Mouse (Mus musculus): ENCODE results near the gene Klk9. TPM values are rescaled to one million over a fixed set of nuclear protein-coding genes. Genes with fewer than 3 reads are reported as not detected.

Klk9 gene
- polyA plus RNA-seq, 2 experiments = 0.21 TPM

GRCm38 (mm10) chr7:43789295-43789694 is 2.4 kb upstream of the Klk9 start:
- no peaks in the 10 kb centered on the region for H3K9me3 ChIP-seq (ENCODE audit: control insufficient read depth, low read length)
- H3K27me3 ChIP-seq (ENCODE audit: control insufficient read depth, insufficient read depth, low read length) = no peaks in the 10 kb centered on the region
- DNase-seq (ENCODE audit: low spot score) (no peak), ATAC-seq (ENCODE audit: low FRiP score, low read depth) (no peak)
- TF ChIP-seq POLR2A (IDR thresholded peaks at IDR 0.05; ENCODE audit: borderline replicate concordance, extremely low read depth, insufficient read depth, insufficient read length) = no peak
- no peaks in the 10 kb centered on the region for H3K4me1 ChIP-seq (ENCODE audit: control insufficient read depth, insufficient read depth, low read length)
- H3K4me3 ChIP-seq (replicated peaks; ENCODE audit: low read length) = no peak overlapping the region
- no peak overlapping the region for H3K4me2 ChIP-seq (replicated peaks; ENCODE audit: low read depth, low read length, severe bottlenecking)
- WGBS = 59% methylated on average over 2 of the region's 2 CpGs
- H3K27ac ChIP-seq (replicated peaks; ENCODE audit: low read depth, low read length) = no peak overlapping the region
- no peak overlapping the region for H3K9ac ChIP-seq (ENCODE audit: low read depth, low read length, severe bottlenecking)
- H3K36me3 ChIP-seq (ENCODE audit: control insufficient read depth, insufficient read depth, low read length) = no peaks in the 10 kb centered on the region

DNA sequence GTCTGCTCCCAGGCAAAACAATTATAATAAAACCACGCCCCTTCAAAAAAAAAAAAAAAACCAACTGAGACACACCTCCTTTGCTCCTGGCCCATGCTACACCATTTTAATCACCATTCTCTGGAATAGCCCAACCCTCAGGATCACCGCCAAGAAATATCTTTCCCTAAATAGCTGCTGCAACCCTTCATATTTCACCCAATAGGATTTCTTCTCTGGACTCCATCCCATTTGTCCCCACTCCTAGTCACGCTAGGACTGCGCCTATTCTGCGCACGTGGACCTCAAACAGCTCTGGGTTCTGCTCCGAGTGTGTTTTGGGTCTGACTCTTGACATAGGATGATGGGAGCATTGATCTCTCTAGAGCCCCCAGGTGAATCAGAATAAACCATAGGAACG is 4.7 kb downstream of the Klk9 start:
- ATAC-seq (ENCODE audit: low FRiP score, low read depth) = no peak
- Histone ChIP-seq H3K4me1 (ENCODE audit: control insufficient read depth, insufficient read depth, low read length) (peaks cover 11% of the 10 kb centered on the region; the same call in 1 of the 2 replicates), H3K4me3 (replicated peaks; ENCODE audit: low read length) (peak overlapping the region; percentile 48), H3K9ac (ENCODE audit: low read depth, low read length, severe bottlenecking) (0 out of 2 replicates have a peak overlapping the region, but pooled peaks have one; percentile 46), H3K27me3 (ENCODE audit: control insufficient read depth, insufficient read depth, low read length) (peaks cover 7% of the 10 kb centered on the region; the same call in 1 of the 2 replicates), H3K9me3 (ENCODE audit: control insufficient read depth, low read length) (no peaks in the 10 kb centered on the region), H3K36me3 (ENCODE audit: control insufficient read depth, insufficient read depth, low read length) (no peaks in the 10 kb centered on the region), H3K4me2 (replicated peaks; ENCODE audit: low read depth, low read length, severe bottlenecking) (peak overlapping the region; percentile 79), H3K27ac (replicated peaks; ENCODE audit: low read depth, low read length) (no peak overlapping the region)
- DNase-seq (ENCODE audit: low spot score) = peak; percentile 18
- 5% methylated on average over 7 of the region's 8 CpGs for WGBS
- TF ChIP-seq POLR2A (IDR thresholded peaks at IDR 0.05; ENCODE audit: borderline replicate concordance, extremely low read depth, insufficient read depth, insufficient read length) = no peak

- Histone ChIP-seq H3K36me3 (ENCODE audit: control insufficient read depth, insufficient read depth, low read length) (no peaks in the 10 kb centered on the region), H3K27me3 (ENCODE audit: control insufficient read depth, insufficient read depth, low read length) (peaks cover 7% of the 10 kb centered on the region; the same call in 1 of the 2 replicates), H3K9ac (ENCODE audit: low read depth, low read length, severe bottlenecking) (peak within 1 kb of the TSS; percentile 46), H3K27ac (replicated peaks; ENCODE audit: low read depth, low read length) (no peak within 1 kb of the TSS), H3K4me1 (ENCODE audit: control insufficient read depth, insufficient read depth, low read length) (peaks cover 11% of the 10 kb centered on the region; the same call in 1 of the 2 replicates), H3K4me3 (replicated peaks; ENCODE audit: low read length) (peak within 1 kb of the TSS; percentile 48), H3K4me2 (replicated peaks; ENCODE audit: low read depth, low read length, severe bottlenecking) (peak within 1 kb of the TSS; percentile 79), H3K9me3 (ENCODE audit: control insufficient read depth, low read length) (no peaks in the 10 kb centered on the region)
- DNase-seq (ENCODE audit: low spot score) (no peak), ATAC-seq (ENCODE audit: low FRiP score, low read depth) (peak; percentile 34; the same call in 1 of the 2 replicates)
- no peak for TF ChIP-seq POLR2A (IDR thresholded peaks at IDR 0.05; ENCODE audit: borderline replicate concordance, extremely low read depth, insufficient read depth, insufficient read length)
- WGBS = 1% methylated on average over 27 of the region's 28 CpGs
Observed at GRCm38 (mm10) chr7:43797333-43797769, 5.7 kb downstream of the Klk9 start, which contains the start of gene Klk8. Klk8 (plus strand) TSS chr7:43797577.

DNA sequence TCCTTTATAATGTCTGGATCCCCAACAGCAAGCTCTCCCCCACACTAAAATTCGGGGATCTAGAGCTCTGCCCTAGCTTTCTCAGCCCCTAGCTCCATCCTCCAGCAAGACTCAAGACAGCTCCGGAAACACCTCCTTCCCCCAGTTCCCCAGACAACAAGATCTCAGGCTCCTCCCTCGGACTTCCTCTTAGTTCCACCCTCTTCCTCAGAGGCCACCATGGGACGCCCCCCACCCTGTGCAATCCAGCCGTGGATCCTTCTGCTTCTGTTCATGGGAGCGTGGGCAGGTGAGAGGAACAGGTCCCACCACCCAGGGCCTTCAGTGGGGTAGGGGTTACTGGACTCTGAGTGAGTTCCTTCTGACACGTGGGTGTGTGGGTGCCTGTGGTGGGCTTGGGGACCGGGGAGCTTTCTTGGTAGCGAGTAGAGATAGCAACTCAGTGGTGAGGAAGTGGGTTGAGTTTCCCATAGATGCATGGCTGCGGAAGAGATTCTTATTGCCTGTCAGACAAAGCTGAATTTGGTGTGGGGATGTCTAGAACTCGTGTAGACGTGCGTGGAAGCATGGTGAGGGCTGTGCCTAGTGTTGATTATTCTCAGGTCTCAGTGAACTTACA is 6.3 kb downstream of the Klk9 start:
- H3K27ac ChIP-seq (replicated peaks; ENCODE audit: low read depth, low read length) = no peak overlapping the region
- H3K4me1 ChIP-seq (ENCODE audit: control insufficient read depth, insufficient read depth, low read length) = peaks cover 11% of the 10 kb centered on the region; the same call in 1 of the 2 replicates
- H3K36me3 ChIP-seq (ENCODE audit: control insufficient read depth, insufficient read depth, low read length) = no peaks in the 10 kb centered on the region
- 41% methylated on average over 13 of the region's 13 CpGs for WGBS
- ATAC-seq (ENCODE audit: low FRiP score, low read depth) = 0 out of 2 replicates have a peak, but pooled peaks have one; percentile 30
- no peak for DNase-seq (ENCODE audit: low spot score)
- H3K9ac ChIP-seq (ENCODE audit: low read depth, low read length, severe bottlenecking) = peak overlapping the region; percentile 46
- H3K9me3 ChIP-seq (ENCODE audit: control insufficient read depth, low read length) = no peaks in the 10 kb centered on the region
- peak overlapping the region; percentile 48 for H3K4me3 ChIP-seq (replicated peaks; ENCODE audit: low read length)
- TF ChIP-seq POLR2A (IDR thresholded peaks at IDR 0.05; ENCODE audit: borderline replicate concordance, extremely low read depth, insufficient read depth, insufficient read length) = no peak
- H3K27me3 ChIP-seq (ENCODE audit: control insufficient read depth, insufficient read depth, low read length) = peaks cover 7% of the 10 kb centered on the region; the same call in 1 of the 2 replicates
- H3K4me2 ChIP-seq (replicated peaks; ENCODE audit: low read depth, low read length, severe bottlenecking) = peak overlapping the region; percentile 79

DNA sequence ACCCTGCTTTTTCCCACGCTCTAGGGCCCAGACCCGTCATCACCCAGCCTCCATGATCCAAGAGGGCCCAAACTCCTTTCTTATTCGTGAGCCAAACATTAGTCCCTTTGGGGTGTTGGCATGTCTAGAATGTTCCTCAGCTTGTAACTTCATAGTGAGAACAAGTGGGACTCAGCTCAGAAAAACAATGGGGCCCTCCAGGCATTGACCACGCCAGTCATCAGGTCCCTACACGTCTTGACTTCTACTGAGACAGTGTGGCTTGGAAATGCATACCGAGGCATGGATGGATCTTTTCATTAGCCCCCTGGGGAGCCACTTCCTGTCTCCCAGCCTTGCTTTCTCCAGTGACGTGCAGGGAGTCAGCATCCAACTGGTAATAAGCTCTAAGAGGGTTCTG is 8.2 kb downstream of the Klk9 start:
- H3K4me2 ChIP-seq (replicated peaks; ENCODE audit: low read depth, low read length, severe bottlenecking) = no peak overlapping the region
- no peak overlapping the region for H3K27ac ChIP-seq (replicated peaks; ENCODE audit: low read depth, low read length)
- no peaks in the 10 kb centered on the region for H3K36me3 ChIP-seq (ENCODE audit: control insufficient read depth, insufficient read depth, low read length)
- DNase-seq (ENCODE audit: low spot score) (no peak), ATAC-seq (ENCODE audit: low FRiP score, low read depth) (no peak)
- H3K4me3 ChIP-seq (replicated peaks; ENCODE audit: low read length) = no peak overlapping the region
- no peak overlapping the region for H3K9ac ChIP-seq (ENCODE audit: low read depth, low read length, severe bottlenecking)
- TF ChIP-seq POLR2A (IDR thresholded peaks at IDR 0.05; ENCODE audit: borderline replicate concordance, extremely low read depth, insufficient read depth, insufficient read length) = no peak
- H3K4me1 ChIP-seq (ENCODE audit: control insufficient read depth, insufficient read depth, low read length) = peaks cover 11% of the 10 kb centered on the region; the same call in 1 of the 2 replicates
- 60% methylated on average over 7 of the region's 7 CpGs for WGBS
- H3K9me3 ChIP-seq (ENCODE audit: control insufficient read depth, low read length) = no peaks in the 10 kb centered on the region
- peaks cover 7% of the 10 kb centered on the region; the same call in 1 of the 2 replicates for H3K27me3 ChIP-seq (ENCODE audit: control insufficient read depth, insufficient read depth, low read length)

All from limb, embryonic 14.5 days (tissue).